Mouse (Mus musculus) CD4-positive naive resting alpha-beta T cell, adult 76 days (primary cell): ENCODE results near the gene Gpr27. TPM values are rescaled to one million over a fixed set of nuclear protein-coding genes. Genes with fewer than 3 reads are reported as not detected.

Experiments used
- total RNA-seq: library from RNA; stranded (reverse); gene quantifications from one replicate; pipeline ENCODE4 v1.2.4, GENCODE M21; 2023

The Gpr27 gene
- not detected for total RNA-seq

DNA sequence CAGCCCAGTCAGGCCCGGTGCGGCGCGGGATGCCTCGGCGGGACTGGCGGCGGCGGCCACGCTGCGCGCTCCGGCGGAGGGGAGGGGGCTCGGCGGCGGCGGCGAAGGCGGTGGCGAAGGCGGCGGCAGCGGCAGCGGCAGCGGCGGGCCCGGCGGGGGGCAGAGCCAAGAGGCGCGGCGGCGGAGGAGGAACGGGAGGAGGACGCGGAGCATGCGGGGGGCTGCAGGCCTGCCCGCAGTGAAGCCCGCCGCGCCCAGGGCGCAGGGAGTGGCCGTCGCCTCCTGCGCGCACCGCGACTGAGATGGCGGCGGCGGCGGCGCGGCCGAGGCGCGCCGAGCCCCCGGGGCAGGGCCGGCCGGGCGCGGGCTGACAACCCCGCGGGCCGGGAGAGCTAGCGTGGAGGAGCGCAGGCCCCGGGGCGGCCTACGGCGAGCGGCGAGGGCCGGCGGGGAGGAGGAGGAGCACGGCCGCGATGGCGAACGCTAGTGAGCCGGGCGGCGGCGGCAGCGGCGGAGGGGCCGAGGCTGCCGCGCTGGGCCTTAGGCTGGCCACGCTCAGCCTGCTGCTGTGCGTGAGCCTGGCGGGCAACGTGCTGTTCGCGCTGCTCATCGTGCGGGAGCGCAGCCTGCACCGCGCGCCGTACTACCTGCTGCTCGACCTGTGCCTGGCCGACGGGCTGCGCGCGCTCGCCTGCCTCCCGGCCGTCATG, at the start of gene Gpr27:
TSS of gene Gpr27 (plus strand) at position 474 of the 710 bp plus-strand sequence.

DNA sequence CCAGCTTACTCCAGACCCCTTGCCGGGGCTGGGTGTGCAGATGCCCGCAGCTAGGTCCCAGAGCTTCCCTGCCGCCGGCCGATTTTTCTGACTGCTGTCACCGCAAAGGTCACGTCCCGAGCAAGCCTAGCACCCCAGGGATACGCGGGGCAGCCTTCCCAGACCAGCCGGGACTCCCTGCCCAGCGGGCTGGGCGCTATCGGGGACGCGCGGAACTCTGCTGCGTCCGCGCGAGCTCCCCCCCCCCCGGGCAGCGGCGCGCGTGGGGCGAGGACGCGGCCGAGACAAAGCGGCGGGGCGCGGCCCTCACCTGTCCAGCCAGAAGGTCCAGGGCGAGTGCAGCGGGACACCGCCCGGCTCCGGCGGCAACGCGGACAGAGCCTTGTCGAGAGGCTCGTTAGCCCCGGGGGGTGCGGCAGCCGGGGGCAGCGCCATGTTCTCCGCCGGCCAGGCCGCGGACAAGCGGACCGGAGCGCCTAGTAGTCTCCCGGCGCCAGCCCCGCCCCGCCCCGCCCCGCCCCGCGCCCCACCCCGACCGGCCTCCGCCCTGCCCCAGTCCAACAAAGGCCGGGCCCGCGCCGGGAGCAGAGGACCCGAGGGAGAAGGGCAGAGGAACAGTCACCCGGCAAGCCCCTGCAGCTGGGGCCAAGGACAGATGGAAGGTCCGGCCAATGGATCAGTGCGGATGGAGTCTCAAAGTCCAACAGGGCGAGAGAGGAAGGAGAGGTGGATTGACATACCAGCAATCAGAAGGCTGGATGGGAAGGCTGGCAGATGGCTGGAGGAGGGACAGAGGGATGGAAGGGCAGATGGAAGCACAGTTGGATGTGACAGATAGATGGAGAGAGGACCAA, 25.9 kb upstream of the Gpr27 start, which contains the start of the genes Eif4e3 and Gm20696:
TSS of gene Eif4e3 (minus strand) at position 454 of the 854 bp plus-strand sequence.
TSS of gene Gm20696 (minus strand) at position 480 of the 854 bp plus-strand sequence.

DNA sequence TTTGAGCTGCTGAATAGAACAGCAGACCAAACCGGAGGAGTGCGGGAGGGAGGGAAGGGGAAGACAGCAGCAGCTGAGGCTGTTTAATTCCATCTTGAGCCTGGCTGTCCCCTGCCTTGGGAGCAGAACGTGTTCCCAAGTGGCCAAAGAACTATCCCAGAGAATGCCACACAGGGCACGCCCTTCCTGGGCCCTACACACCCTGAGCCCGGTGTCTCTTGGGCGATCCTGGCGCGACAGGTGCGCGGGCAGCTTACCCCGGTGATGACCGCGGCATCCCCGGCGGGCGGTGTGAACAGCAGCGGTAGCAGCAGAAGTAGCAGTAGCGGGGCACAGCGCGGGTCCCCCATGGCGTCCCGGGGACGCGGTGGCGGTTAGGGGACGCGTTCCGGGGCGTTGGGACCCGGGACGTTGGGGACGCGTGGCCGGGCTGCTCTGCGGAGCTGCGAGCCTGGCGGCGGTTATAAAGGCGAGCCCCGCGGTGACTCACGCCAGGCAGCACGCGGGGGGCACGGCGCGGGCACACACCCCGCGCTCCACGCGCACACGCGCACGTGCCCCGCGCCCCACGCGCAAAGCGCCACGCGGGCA, 33.6 kb downstream of the Gpr27 start, which contains the start of gene Prok2:
TSS of gene Prok2 (minus strand) at position 422 of the 591 bp plus-strand sequence.

Other genes with a start within 250 kb of the Gpr27 start
- 937 TPM for gene Foxp1, start 170.0 kb upstream of the Gpr27 start, total RNA-seq
- gene Eif4e3, start 25.9 kb upstream of the Gpr27 start, total RNA-seq, result 11.1 TPM
- gene Gm20696, start 25.9 kb upstream of the Gpr27 start, total RNA-seq, result 66.7 TPM
- not detected for gene Prok2, start 33.7 kb downstream of the Gpr27 start, total RNA-seq